Mouse (Mus musculus) brain, embryonic 14.5 days (tissue): ENCODE measurements at regions not wholly inside any gene's neighbourhood (a gene's known extent, or its start where the extent isn't known, plus 50 kb on each side); places are given as distances from the start of the nearest gene placed in this dataset.

Experiments used
- CTCF ChIP-seq: fragments of 200-500 bp; IDR thresholded peaks from 2 replicates; pipeline ENCODE4 v1.5.1; 2012; ENCODE audit warnings: inconsistent platforms, mild to moderate bottlenecking, moderate library complexity, borderline replicate concordance; ENCODE audit not compliant: insufficient read depth, insufficient read length; ENCODE audit errors: extremely low read depth
- POLR2A ChIP-seq: fragments of 200-500 bp; IDR thresholded peaks from 2 replicates; pipeline ENCODE4 v1.6.1; 2012; ENCODE audit warnings: mild to moderate bottlenecking, inconsistent platforms, borderline replicate concordance; ENCODE audit not compliant: poor library complexity, insufficient read depth, insufficient read length, severe bottlenecking; ENCODE audit errors: extremely low read depth

- TF ChIP-seq CTCF (no peak), POLR2A (no peak)
Observed at GRCm38 (mm10) chr7:70840142-70840541, 473.6 kb upstream of the Nr2f2 start.
